Mouse (Mus musculus) thymus, adult 2 months (tissue): Measurements from ENCODE around the gene Ascc2.

Experiments used
- CTCF ChIP-seq: fragments of 200-500 bp; IDR thresholded peaks from 2 replicates; pipeline ENCODE4 v1.5.1; 2012; ENCODE audit warnings: mild to moderate bottlenecking, control low read depth, low read length, moderate library complexity, borderline replicate concordance; ENCODE audit not compliant: control insufficient read depth, poor library complexity, insufficient read depth; ENCODE audit errors: extremely low read depth
- POLR2A ChIP-seq: fragments of 200-500 bp; IDR thresholded peaks from 2 replicates; pipeline ENCODE4 v1.6.1; 2012; ENCODE audit warnings: mild to moderate bottlenecking, low read length, control low read depth, moderate library complexity; ENCODE audit not compliant: control insufficient read depth, poor library complexity, insufficient read depth; ENCODE audit errors: extremely low read depth

DNA sequence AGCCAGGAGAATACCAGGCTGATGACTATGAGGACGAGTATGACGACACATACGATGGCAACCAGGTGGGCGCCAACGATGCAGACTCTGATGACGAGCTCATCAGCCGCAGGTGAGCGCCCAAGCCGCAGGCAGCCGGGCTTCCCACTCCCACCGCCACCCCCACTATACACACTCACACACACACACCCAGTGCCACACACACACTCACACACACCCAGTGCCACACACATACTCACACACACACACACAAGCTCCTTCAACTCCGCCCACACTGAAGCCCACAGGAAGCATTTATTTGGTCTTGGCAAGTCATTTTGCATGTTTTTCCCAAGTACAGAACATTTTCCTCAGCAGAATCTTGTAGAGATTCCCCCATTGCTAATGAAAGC, 41.9 kb downstream of the Ascc2 start:
- TF ChIP-seq POLR2A = no peak
- no peak for TF ChIP-seq CTCF
